In genomic region chr3:135841716-135842511, GRCm38 (mm10) we compare ENCODE assay signal across 16 mouse cellular contexts. TPM values are rescaled to one million over a fixed set of nuclear protein-coding genes. Genes with fewer than 3 reads are reported as not detected.
DNase-seq lines count a peak whose midpoint lies in the region; ATAC-seq and TF ChIP-seq lines count a peak whose summit lies in the region.
"Had no signal": no experiment of that assay in that cellular context is flagged by ENCODE, and none has a peak within 500 bp of the region (broad histone marks: within the 10 kb centered on the region; RNA-seq: fewer than 3 reads in every experiment).

No protein-coding gene starts in this region.

- TF ChIP-seq EP300 in liver, embryonic 14.5 days (IDR thresholded peaks at IDR 0.05; ENCODE audit: low read depth) = no peak

- H3K27ac ChIP-seq in heart, embryonic 13.5 days (replicated peaks) = no peak overlapping the region
- H3K27ac ChIP-seq in kidney, embryonic 16.5 days (ENCODE audit: low read length) = 0 out of 2 replicates have a peak overlapping the region, but pooled peaks have one; percentile 53
- peak overlapping the region; percentile 78 for H3K27ac ChIP-seq in liver, embryonic 14.5 days
- H3K27ac ChIP-seq: limb, embryonic 10.5 days had no signal

- H3K4me2 ChIP-seq in heart, embryonic 13.5 days = peak overlapping the region; percentile 58; the same call in 1 of the 2 replicates
- H3K4me2 ChIP-seq in kidney, embryonic 16.5 days (replicated peaks; ENCODE audit: low read depth, low read length) = no peak overlapping the region
- H3K4me2 ChIP-seq in liver, embryonic 14.5 days (ENCODE audit: low read depth) = peak overlapping the region; percentile 62

- H3K4me1 ChIP-seq in heart, embryonic 13.5 days = peaks cover 51% of the 10 kb centered on the region
- H3K4me1 ChIP-seq in kidney, embryonic 16.5 days (ENCODE audit: insufficient read depth, low read length) = peaks cover 7% of the 10 kb centered on the region
- peaks cover 38 to 45% of the 10 kb centered on the region in 2 experiments for H3K4me1 ChIP-seq in liver, embryonic 14.5 days (replicated peaks; ENCODE audit: control insufficient read depth in 2 of 2, insufficient read depth in 2 of 2, low read length in 1 of 2)

- no peak for TF ChIP-seq CTCF in liver, embryonic 14.5 days (IDR thresholded peaks at IDR 0.05; ENCODE audit: low read depth)

- WGBS in heart, embryonic 13.5 days = 65% methylated on average over 7 of the region's 7 CpGs
- 63% methylated on average over 7 of the region's 7 CpGs for WGBS in kidney, embryonic 16.5 days
- 49% methylated on average over 7 of the region's 7 CpGs for WGBS in liver, embryonic 14.5 days (ENCODE audit: insufficient replicate concordance)

- H3K27me3 ChIP-seq in heart, embryonic 13.5 days (replicated peaks) = no peaks in the 10 kb centered on the region
- H3K27me3 ChIP-seq in kidney, embryonic 16.5 days (ENCODE audit: insufficient read depth, low read length) = no peaks in the 10 kb centered on the region
- no peaks in the 10 kb centered on the region for H3K27me3 ChIP-seq in liver, embryonic 14.5 days (ENCODE audit: control insufficient read depth, insufficient read depth, low read length)

- no peaks in the 10 kb centered on the region for H3K36me3 ChIP-seq in heart, embryonic 13.5 days
- no peaks in the 10 kb centered on the region for H3K36me3 ChIP-seq in kidney, embryonic 16.5 days (ENCODE audit: insufficient read depth, low read length)
- H3K36me3 ChIP-seq in liver, embryonic 14.5 days (replicated peaks; ENCODE audit: control insufficient read depth, insufficient read depth, low read depth) = no peaks in the 10 kb centered on the region; the same call in 1 of the 2 replicates
- H3K36me3 ChIP-seq: limb, embryonic 10.5 days had no signal

- DNase-seq in heart, postnatal 4 days = no peak
- no peak for DNase-seq in liver, embryonic 14.5 days (ENCODE audit: low read depth in 3 of 3, low spot score in 3 of 3)
- DNase-seq in left cerebral cortex, postnatal 36 days (ENCODE audit: low spot score in 2 of 2) = no peak
- no peak for DNase-seq in layer of hippocampus, adult 8-10 months (ENCODE audit: low spot score in 2 of 2)
- no peak for DNase-seq in layer of hippocampus, adult 11-12 months (ENCODE audit: low spot score)
- DNase-seq: adrenal gland, postnatal 14 days; cerebellum, adult 9-11 months; heart, postnatal 36 days; midbrain, embryonic 14.5 days; right cerebral cortex, postnatal 4 days; thymus, postnatal 36 days had no signal

- H3K9ac ChIP-seq in heart, embryonic 13.5 days = no peak overlapping the region
- no peak overlapping the region for H3K9ac ChIP-seq in kidney, embryonic 16.5 days (replicated peaks; ENCODE audit: low read length)
- no peak overlapping the region; the same call in 1 of the 2 replicates for H3K9ac ChIP-seq in liver, embryonic 14.5 days (replicated peaks)

- no peaks in the 10 kb centered on the region for H3K9me3 ChIP-seq in heart, embryonic 13.5 days
- H3K9me3 ChIP-seq in kidney, embryonic 16.5 days (ENCODE audit: low read length) = no peaks in the 10 kb centered on the region
- H3K9me3 ChIP-seq in liver, embryonic 14.5 days (ENCODE audit: control insufficient read depth, low read length) = no peaks in the 10 kb centered on the region
- H3K9me3 ChIP-seq: G1E; limb, embryonic 10.5 days had no signal

- intact Hi-C loops in left cerebral cortex, postnatal 36 days (cut with DNase I) = no loop called here

- no peak for ATAC-seq in heart, embryonic 13.5 days (ENCODE audit: extremely low read depth, insufficient number of reproducible peaks, low FRiP score, low TSS enrichment)
- peak; percentile 67 for ATAC-seq in kidney, embryonic 16.5 days (ENCODE audit: low FRiP score, low TSS enrichment)
- ATAC-seq in liver, embryonic 14.5 days (ENCODE audit: insufficient read depth) = no peak
- ATAC-seq in erythroblast, adult 5-6 weeks (replicated peaks; ENCODE audit: low FRiP score, poor library complexity, severe bottlenecking) = no peak

- no peak overlapping the region for H3K4me3 ChIP-seq in heart, embryonic 13.5 days
- H3K4me3 ChIP-seq in kidney, embryonic 16.5 days (ENCODE audit: low read length) = no peak overlapping the region
- no peak overlapping the region for H3K4me3 ChIP-seq in liver, embryonic 14.5 days (ENCODE audit: insufficient read depth in 1 of 2, low read depth in 2 of 2, low read length in 2 of 2)
- H3K4me3 ChIP-seq: limb, embryonic 10.5 days had no signal

RNA-seq across cellular contexts. Expression of gene Slc39a8, which starts 16.8 kb away (rescaled TPM):
- 13.3 and 14.5 TPM in 2 replicates for polyA plus RNA-seq in heart, embryonic 13.5 days (2015; fragmentation: Nextera tagmentation; extraction: Ambion mirVana)
- 10 to 100 TPM in 1 of 2 experiments, 1 to 10 TPM in 1; 9.0 to 10.9 TPM for total RNA-seq in heart, postnatal 4 days (2021)
- polyA plus RNA-seq in kidney, embryonic 16.5 days (2015; fragmentation: Nextera tagmentation; extraction: Ambion mirVana) = 18.3 and 19.5 TPM in 2 replicates
- polyA plus RNA-seq in liver, embryonic 14.5 days (2012; rRNA removed) = 22.8 and 27.5 TPM in 2 replicates
- polyA plus RNA-seq in liver, embryonic 14.5 days (2014; fragmentation: Nextera tagmentation; extraction: Ambion mirVana) = 55.4 and 56.8 TPM in 2 replicates
- total RNA-seq in erythroblast, adult 5-6 weeks (2015; ENCODE audit: low replicate concordance) = 8.5 and 12.5 TPM in 2 replicates
- total RNA-seq in erythroblast, adult 5-6 weeks (2017; ENCODE audit: low replicate concordance) = 4.0 and 6.8 TPM in 2 replicates
- 1 to 10 TPM; 2.6 to 4.2 TPM for total RNA-seq in left cerebral cortex, postnatal 36 days (2021)
- total RNA-seq in layer of hippocampus, adult 8-10 months (2022) = 1 to 10 TPM; 3.2 to 3.8 (median 3.4) TPM
